Mouse (Mus musculus): ENCODE measurements at regions not wholly inside any gene's neighbourhood (a gene's known extent, or its start where the extent isn't known, plus 50 kb on each side); places are given as distances from the start of the nearest gene placed in this dataset.
A peak's percentile ranks its signal among the peaks of the same experiment; 100 is the strongest.

DNA sequence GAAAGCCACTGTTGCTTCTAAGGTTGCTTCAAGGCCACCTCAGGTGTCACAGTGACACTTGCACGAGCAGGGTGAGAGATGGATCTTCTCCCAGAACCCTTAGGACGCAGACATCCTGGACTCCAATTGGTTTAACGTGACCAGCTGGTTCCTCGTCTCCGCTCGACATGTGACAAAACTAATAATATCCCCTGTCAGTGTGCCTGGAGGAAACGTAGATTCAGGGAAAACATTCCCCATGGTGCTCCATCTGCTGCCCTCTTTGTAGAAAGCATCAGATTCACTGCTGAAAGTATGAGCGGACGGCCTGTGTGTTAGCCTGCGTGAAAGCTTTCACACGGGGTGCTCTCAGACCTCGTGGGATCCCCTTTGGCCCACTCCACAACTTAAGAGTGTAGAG, 390.0 kb upstream of the Slc35b3 start:
- no peak for TF ChIP-seq POLR2A (IDR thresholded peaks at IDR 0.05; ENCODE audit: borderline replicate concordance, extremely low read depth, insufficient read depth, insufficient read length, poor library complexity, severe bottlenecking)
- peak; percentile 15; the same call in 1 of the 2 replicates for TF ChIP-seq CTCF (IDR thresholded peaks at IDR 0.05; ENCODE audit: borderline replicate concordance, extremely low read depth, insufficient read depth, insufficient read length)
- peak; percentile 68 for DNase-seq (ENCODE audit: low read depth)

DNA sequence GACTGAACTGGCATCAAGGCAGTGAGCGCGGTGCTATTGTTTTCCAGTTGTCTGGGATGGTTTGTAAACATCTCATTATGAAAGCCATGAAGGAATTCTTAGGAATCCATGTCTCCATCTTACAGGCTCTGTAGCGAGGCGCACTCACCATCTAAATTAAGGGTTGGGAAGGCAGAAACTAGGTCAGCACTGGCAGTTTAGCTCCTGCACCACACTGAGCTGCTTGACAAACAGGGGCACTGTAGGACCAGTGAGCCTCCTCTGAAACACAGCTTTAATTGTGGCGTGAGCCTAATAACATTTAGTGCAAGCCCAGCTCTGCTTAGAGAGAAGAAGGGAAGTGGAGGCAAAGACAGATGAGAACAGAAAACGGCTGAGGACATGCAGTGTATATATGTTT, 387.1 kb upstream of the Slc35b3 start:
- no peak for DNase-seq (ENCODE audit: low read depth)
- TF ChIP-seq POLR2A (IDR thresholded peaks at IDR 0.05; ENCODE audit: borderline replicate concordance, extremely low read depth, insufficient read depth, insufficient read length, poor library complexity, severe bottlenecking) (no peak), CTCF (IDR thresholded peaks at IDR 0.05; ENCODE audit: borderline replicate concordance, extremely low read depth, insufficient read depth, insufficient read length) (no peak)

DNA sequence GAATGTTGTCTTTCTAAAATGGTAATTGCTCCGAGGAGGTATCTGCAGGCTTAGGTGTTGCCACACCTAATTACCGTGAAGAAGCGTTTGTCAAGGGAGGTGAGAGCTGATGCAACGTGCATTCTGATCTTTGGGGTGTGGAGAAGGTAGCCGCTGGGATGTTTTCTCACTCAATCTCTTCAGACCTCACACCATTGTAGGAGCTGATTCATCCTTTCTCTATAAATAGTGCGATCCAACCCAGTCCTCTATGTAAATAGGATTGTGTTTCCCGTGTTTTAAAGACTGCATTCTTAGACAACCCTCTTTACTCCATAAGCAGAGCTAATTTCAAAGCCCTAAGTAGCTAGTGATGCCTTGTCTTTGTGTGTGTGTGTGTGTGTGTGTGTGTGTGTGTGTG, 374.2 kb upstream of the Slc35b3 start:
- TF ChIP-seq CTCF (IDR thresholded peaks at IDR 0.05; ENCODE audit: borderline replicate concordance, extremely low read depth, insufficient read depth, insufficient read length) (no peak), POLR2A (IDR thresholded peaks at IDR 0.05; ENCODE audit: borderline replicate concordance, extremely low read depth, insufficient read depth, insufficient read length, poor library complexity, severe bottlenecking) (no peak)

DNA sequence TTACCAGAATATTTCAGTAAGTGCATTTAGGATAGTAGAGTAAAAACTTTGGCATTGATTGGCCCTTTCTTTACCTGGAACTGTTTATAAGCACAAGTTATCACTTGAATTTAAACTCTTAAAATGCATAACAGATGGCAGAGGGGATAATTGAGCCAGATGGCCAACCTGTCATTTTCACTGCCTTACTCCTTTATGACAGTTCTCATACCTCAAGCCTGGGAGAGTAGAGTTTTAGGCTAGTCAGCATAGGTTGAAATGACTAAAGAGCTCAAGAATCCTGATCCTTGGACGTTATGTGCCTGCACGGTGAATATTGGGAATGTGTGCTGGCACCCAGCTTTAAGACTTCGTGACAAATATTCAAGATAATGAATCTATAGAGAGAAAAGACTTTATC, 369.1 kb upstream of the Slc35b3 start:
- no peak for DNase-seq (ENCODE audit: low read depth)
- TF ChIP-seq CTCF (IDR thresholded peaks at IDR 0.05; ENCODE audit: borderline replicate concordance, extremely low read depth, insufficient read depth, insufficient read length) (no peak), POLR2A (IDR thresholded peaks at IDR 0.05; ENCODE audit: borderline replicate concordance, extremely low read depth, insufficient read depth, insufficient read length, poor library complexity, severe bottlenecking) (no peak)

More for the DNA sequence above, 374.2 kb upstream of the Slc35b3 start:
- peak; percentile 2 for DNase-seq (ENCODE audit: low read depth)

DNA sequence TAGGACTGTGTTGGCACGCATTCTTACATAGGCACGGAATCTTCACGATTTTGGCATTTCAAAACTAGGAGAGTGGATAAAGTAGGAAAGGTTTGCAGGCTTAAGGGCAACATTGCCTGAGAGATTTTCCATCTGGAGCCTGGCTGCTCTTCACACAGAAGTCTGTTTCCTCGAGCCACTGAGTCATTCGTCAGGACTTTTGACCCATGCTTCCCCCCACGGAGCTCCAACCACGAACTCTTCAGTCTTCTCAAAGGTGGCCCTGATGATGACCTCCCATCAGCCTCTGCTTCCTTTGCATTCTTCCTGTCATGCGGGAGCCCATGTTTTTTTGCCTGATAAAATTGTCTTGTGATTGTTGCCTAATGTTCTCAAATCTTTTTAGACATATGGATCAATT, 365.5 kb upstream of the Slc35b3 start:
- TF ChIP-seq CTCF (IDR thresholded peaks at IDR 0.05; ENCODE audit: borderline replicate concordance, extremely low read depth, insufficient read depth, insufficient read length) (no peak), POLR2A (IDR thresholded peaks at IDR 0.05; ENCODE audit: borderline replicate concordance, extremely low read depth, insufficient read depth, insufficient read length, poor library complexity, severe bottlenecking) (no peak)
- DNase-seq (ENCODE audit: low read depth): no peak

DNA sequence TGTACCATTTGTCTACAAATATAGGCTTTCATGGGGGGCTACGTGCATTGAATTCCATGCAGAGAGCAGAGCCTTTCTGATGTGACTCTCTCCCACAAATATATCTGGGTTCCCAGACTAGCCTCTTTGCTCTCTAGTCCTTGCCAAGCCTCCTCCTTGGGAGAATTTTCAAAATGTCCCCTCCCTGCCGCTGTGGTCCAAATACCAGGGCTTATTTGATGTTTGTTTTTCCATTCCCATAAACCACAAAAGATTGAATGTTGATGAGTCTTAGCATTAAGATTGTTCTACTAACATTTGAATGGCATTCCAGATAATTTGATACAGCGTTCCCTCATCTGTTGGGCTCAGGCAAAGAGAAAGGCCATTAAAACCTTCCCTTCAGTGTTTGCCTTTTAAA, 360.4 kb upstream of the Slc35b3 start:
- no peak for DNase-seq (ENCODE audit: low read depth)
- TF ChIP-seq POLR2A (IDR thresholded peaks at IDR 0.05; ENCODE audit: borderline replicate concordance, extremely low read depth, insufficient read depth, insufficient read length, poor library complexity, severe bottlenecking) (no peak), CTCF (IDR thresholded peaks at IDR 0.05; ENCODE audit: borderline replicate concordance, extremely low read depth, insufficient read depth, insufficient read length) (no peak)

DNA sequence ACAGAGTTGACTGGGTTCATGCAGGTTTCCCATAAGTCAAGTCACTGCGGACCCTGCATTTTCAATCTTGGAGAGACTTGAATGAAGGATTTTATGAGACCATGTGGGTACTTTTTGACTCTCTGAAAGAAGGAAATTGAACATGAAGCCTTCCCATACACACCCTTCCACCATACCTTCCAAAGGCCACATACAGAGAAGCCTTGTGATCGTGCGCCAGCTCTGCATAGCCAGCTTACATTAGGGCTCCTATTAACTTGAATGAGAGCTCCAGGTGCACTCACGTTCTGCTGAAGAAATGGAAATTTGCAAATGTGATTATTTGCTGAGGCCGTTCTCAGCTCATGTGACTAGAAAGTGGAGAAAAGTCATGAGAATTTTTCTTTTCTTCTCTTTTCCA, 349.1 kb upstream of the Slc35b3 start:
- TF ChIP-seq CTCF (IDR thresholded peaks at IDR 0.05; ENCODE audit: borderline replicate concordance, extremely low read depth, insufficient read depth, insufficient read length) (no peak), POLR2A (IDR thresholded peaks at IDR 0.05; ENCODE audit: borderline replicate concordance, extremely low read depth, insufficient read depth, insufficient read length, poor library complexity, severe bottlenecking) (no peak)
- DNase-seq (ENCODE audit: low read depth): no peak

DNA sequence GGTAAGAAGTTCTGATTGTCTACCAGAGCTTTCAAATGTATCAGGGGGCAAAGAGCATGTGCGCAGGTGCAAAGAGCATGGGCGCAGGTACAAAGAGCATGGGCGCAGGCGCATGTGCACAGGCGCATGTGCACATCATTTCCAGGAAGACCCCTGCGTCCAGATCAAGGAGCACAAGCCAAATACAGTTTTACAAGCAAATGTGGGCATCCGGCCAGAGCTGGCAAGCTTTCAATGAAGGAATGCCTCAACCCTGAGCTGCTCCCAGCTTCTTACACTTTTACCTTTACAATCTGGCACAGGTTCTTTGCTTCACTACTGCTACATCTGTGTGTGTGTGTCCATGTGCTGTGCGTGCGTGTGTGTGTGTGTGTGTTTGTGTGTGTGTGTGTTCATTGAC, 347.2 kb upstream of the Slc35b3 start:
- no peak for TF ChIP-seq CTCF (IDR thresholded peaks at IDR 0.05; ENCODE audit: borderline replicate concordance, extremely low read depth, insufficient read depth, insufficient read length)
- TF ChIP-seq POLR2A (IDR thresholded peaks at IDR 0.05; ENCODE audit: borderline replicate concordance, extremely low read depth, insufficient read depth, insufficient read length, poor library complexity, severe bottlenecking): no peak
- peak; percentile 33 for DNase-seq (ENCODE audit: low read depth)

DNA sequence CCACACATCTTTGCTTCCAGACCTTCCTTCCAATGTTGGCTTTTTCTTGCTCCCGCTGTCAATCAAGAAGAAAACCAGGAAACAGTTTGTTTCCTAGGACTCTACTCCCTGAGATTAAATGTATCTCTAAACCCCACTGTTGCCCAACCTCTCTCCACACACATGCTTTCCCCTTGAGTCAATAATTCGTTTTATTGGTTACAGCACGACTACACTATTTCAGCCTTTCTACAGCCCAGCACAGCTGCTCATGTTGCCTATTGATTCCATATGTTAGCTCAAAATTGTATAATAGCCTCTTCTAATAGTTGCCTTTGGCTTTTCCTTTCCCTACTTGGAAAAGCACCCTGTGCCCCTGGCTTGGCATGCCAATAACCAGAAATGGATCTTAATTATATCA, 346.2 kb upstream of the Slc35b3 start:
- no peak for DNase-seq (ENCODE audit: low read depth)
- TF ChIP-seq CTCF (IDR thresholded peaks at IDR 0.05; ENCODE audit: borderline replicate concordance, extremely low read depth, insufficient read depth, insufficient read length) (no peak), POLR2A (IDR thresholded peaks at IDR 0.05; ENCODE audit: borderline replicate concordance, extremely low read depth, insufficient read depth, insufficient read length, poor library complexity, severe bottlenecking) (no peak)

DNA sequence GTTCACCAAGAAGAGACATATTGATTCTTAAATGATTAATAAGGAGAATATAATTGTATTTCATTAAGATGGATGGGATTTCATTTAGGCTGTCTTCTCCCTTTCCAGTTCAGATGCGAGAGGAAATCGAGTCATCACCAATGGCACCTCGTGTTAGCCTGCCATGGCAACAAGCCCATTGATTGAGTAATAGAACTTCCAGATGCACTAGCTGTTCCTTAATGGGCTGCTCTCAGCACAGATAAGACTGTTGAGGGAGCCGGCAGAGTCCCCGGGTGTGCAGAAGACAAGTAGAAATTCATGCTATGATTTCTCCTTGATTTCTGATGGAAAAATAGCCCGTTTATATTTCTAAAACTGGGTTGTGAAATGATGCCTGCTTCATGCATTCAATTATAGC, 336.5 kb upstream of the Slc35b3 start:
- DNase-seq (ENCODE audit: low read depth): peak; percentile 31
- no peak for TF ChIP-seq CTCF (IDR thresholded peaks at IDR 0.05; ENCODE audit: borderline replicate concordance, extremely low read depth, insufficient read depth, insufficient read length)
- no peak for TF ChIP-seq POLR2A (IDR thresholded peaks at IDR 0.05; ENCODE audit: borderline replicate concordance, extremely low read depth, insufficient read depth, insufficient read length, poor library complexity, severe bottlenecking)

DNA sequence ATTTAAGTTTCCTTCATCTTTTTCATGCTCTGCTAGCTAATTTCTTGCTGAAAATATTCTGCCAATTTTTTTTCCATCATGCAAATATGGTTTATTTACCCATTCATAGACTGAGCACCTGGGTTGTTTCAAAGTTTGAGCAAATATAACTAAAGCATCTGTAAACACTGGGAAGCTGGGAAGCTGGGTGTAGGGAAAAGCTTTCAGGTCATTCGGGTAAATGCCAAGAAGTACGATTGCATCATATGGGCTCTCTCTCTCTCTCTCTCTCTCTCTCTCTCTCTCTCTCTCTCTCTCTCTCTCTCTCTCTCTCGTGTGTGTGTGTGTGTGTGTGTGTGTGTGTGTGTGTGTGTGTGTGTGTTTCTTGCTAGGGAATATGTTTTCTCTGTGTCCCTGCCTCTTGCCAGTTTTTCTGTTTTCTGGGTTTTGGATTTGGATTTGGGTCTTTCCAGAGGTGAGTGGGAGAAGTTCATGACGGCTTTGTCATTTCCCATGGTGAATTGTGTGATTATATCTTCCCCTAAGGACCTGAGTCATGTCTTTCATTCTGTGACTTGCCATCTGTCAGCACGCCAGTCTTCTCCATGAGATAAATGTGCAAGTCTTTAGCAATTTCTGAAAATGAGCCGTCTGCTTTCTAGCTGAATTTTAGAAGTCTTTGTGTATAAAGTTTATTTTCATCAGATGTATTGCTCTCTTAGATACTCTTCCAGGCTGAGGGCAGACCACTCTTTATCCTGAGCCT, 329.7 kb upstream of the Slc35b3 start:
- TF ChIP-seq POLR2A (IDR thresholded peaks at IDR 0.05; ENCODE audit: borderline replicate concordance, extremely low read depth, insufficient read depth, insufficient read length, poor library complexity, severe bottlenecking) (no peak), CTCF (IDR thresholded peaks at IDR 0.05; ENCODE audit: borderline replicate concordance, extremely low read depth, insufficient read depth, insufficient read length) (no peak)
- no peak for DNase-seq (ENCODE audit: low read depth)

DNA sequence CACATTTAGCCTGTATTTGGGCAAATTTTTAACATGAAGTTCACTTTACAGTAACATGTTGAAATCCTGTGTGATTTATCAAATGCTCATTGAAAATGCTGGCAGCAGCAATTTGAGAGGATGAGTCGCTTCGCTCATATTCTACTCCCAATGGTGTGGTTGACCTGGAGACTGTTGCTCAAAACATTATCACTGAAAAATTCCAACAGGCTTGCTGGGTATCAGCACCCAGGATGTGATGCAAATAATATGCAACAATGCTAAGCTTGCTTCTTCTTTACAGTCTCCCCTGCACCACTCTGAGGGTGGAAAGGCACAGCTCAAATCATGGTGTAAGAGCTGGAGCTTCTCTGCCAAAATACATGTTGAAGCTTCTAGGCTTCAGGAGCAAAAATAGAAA, 321.6 kb upstream of the Slc35b3 start:
- DNase-seq (ENCODE audit: low read depth): no peak
- TF ChIP-seq CTCF (IDR thresholded peaks at IDR 0.05; ENCODE audit: borderline replicate concordance, extremely low read depth, insufficient read depth, insufficient read length) (no peak), POLR2A (IDR thresholded peaks at IDR 0.05; ENCODE audit: borderline replicate concordance, extremely low read depth, insufficient read depth, insufficient read length, poor library complexity, severe bottlenecking) (no peak)
